In genomic region chr12:112214441-112214857, GRCm38 (mm10) we compare ENCODE assay signal across 13 mouse cellular contexts.
A peak's percentile ranks its signal among the peaks of the same experiment; 100 is the strongest.
DNase-seq lines count a peak whose midpoint lies in the region; ATAC-seq and TF ChIP-seq lines count a peak whose summit lies in the region.
"Had no signal": no experiment of that assay in that cellular context is flagged by ENCODE, and none has a peak within 500 bp of the region (broad histone marks: within the 10 kb centered on the region; RNA-seq: fewer than 3 reads in every experiment).

No protein-coding gene starts in this region.

- peaks cover 65% of the 10 kb centered on the region for H3K27me3 ChIP-seq in kidney, embryonic 15.5 days
- no peaks in the 10 kb centered on the region for H3K27me3 ChIP-seq in forebrain, embryonic 13.5 days
- H3K27me3 ChIP-seq in midbrain, postnatal 0 days (ENCODE audit: insufficient read depth, low read length) = no peaks in the 10 kb centered on the region
- H3K27me3 ChIP-seq: stomach, embryonic 15.5 days had no signal

- no peak for DNase-seq in kidney, postnatal 14 days
- peak; percentile 71 for DNase-seq in adrenal gland, postnatal 10 days
- peak; percentile 17 for DNase-seq in midbrain, postnatal 0 days (ENCODE audit: low spot score)
- no peak for DNase-seq in cerebellum, adult 8-10 months
- DNase-seq in cerebellum, postnatal 4 days (ENCODE audit: low spot score in 2 of 2) = no peak
- DNase-seq: kidney, adult 2 months; lung, adult 2 months had no signal

- H3K4me3 ChIP-seq in kidney, embryonic 15.5 days (replicated peaks) = no peak overlapping the region
- no peak overlapping the region for H3K4me3 ChIP-seq in forebrain, embryonic 13.5 days
- no peak overlapping the region for H3K4me3 ChIP-seq in midbrain, postnatal 0 days (ENCODE audit: low read depth, low read length)
- H3K4me3 ChIP-seq: embryonic facial prominence, embryonic 13.5 days; stomach, embryonic 15.5 days had no signal

- no peak for TF ChIP-seq CTCF in midbrain, postnatal 0 days (IDR thresholded peaks at IDR 0.05)

- no peaks in the 10 kb centered on the region for H3K36me3 ChIP-seq in kidney, embryonic 15.5 days
- no peaks in the 10 kb centered on the region for H3K36me3 ChIP-seq in forebrain, embryonic 13.5 days (ENCODE audit: poor library complexity, severe bottlenecking)
- H3K36me3 ChIP-seq in midbrain, postnatal 0 days (ENCODE audit: insufficient read depth, low read length) = no peaks in the 10 kb centered on the region
- H3K36me3 ChIP-seq: embryonic facial prominence, embryonic 13.5 days; stomach, embryonic 15.5 days had no signal

- no peak overlapping the region for H3K27ac ChIP-seq in kidney, embryonic 15.5 days
- H3K27ac ChIP-seq in forebrain, embryonic 13.5 days = peak overlapping the region; percentile 37
- H3K27ac ChIP-seq in midbrain, postnatal 0 days (ENCODE audit: low read depth, low read length) = no peak overlapping the region
- H3K27ac ChIP-seq: embryonic facial prominence, embryonic 13.5 days; stomach, embryonic 15.5 days had no signal

- H3K9ac ChIP-seq in kidney, embryonic 15.5 days = no peak overlapping the region
- peak overlapping the region; percentile 35; the same call in 1 of the 2 replicates for H3K9ac ChIP-seq in forebrain, embryonic 13.5 days
- no peak overlapping the region for H3K9ac ChIP-seq in midbrain, postnatal 0 days (replicated peaks; ENCODE audit: low read length, poor library complexity, severe bottlenecking)
- H3K9ac ChIP-seq: embryonic facial prominence, embryonic 13.5 days; stomach, embryonic 15.5 days had no signal

- H3K4me2 ChIP-seq in kidney, embryonic 15.5 days = no peak overlapping the region
- peak overlapping the region; percentile 12; the same call in 1 of the 2 replicates for H3K4me2 ChIP-seq in forebrain, embryonic 13.5 days
- no peak overlapping the region for H3K4me2 ChIP-seq in midbrain, postnatal 0 days (ENCODE audit: low read depth, low read length, poor library complexity, severe bottlenecking)
- H3K4me2 ChIP-seq: embryonic facial prominence, embryonic 13.5 days; stomach, embryonic 15.5 days had no signal

- no peaks in the 10 kb centered on the region for H3K9me3 ChIP-seq in kidney, embryonic 15.5 days (replicated peaks)
- H3K9me3 ChIP-seq in forebrain, embryonic 13.5 days (replicated peaks) = no peaks in the 10 kb centered on the region
- no peaks in the 10 kb centered on the region for H3K9me3 ChIP-seq in midbrain, postnatal 0 days (ENCODE audit: low read length)
- H3K9me3 ChIP-seq: embryonic facial prominence, embryonic 13.5 days; stomach, embryonic 15.5 days had no signal

- peak; percentile 47; the same call in 1 of the 2 replicates for ATAC-seq in kidney, embryonic 15.5 days (replicated peaks; ENCODE audit: low FRiP score)
- peak; percentile 57 for ATAC-seq in forebrain, embryonic 13.5 days
- peak; percentile 32; the same call in 1 of the 2 replicates for ATAC-seq in midbrain, postnatal 0 days (ENCODE audit: low FRiP score)
- no peak for ATAC-seq in cerebellum, adult (ENCODE audit: insufficient number of reproducible peaks, low FRiP score, low TSS enrichment)
- ATAC-seq: CD4-positive, CD25-positive, alpha-beta regulatory T cell, adult 4 months had no signal

- H3K4me1 ChIP-seq in kidney, embryonic 15.5 days = peaks cover 8% of the 10 kb centered on the region
- peaks cover 75% of the 10 kb centered on the region for H3K4me1 ChIP-seq in forebrain, embryonic 13.5 days
- peaks cover 5% of the 10 kb centered on the region; the same call in 1 of the 2 replicates for H3K4me1 ChIP-seq in midbrain, postnatal 0 days (ENCODE audit: insufficient read depth, low read length)
- H3K4me1 ChIP-seq: stomach, embryonic 15.5 days had no signal

- 7% methylated on average over 13 of the region's 13 CpGs for WGBS in kidney, embryonic 15.5 days
- WGBS in forebrain, embryonic 13.5 days = 6% methylated on average over 13 of the region's 13 CpGs
- 18% methylated on average over 13 of the region's 13 CpGs for WGBS in midbrain, postnatal 0 days

Comparison
In these comparisons a context has a peak if more than half of its experiments do, and no peak if none do; other contexts are left out.
1. DNase-seq: peak in adrenal gland, postnatal 10 days (single experiment) and midbrain, postnatal 0 days (single experiment); none in kidney, postnatal 14 days (single experiment), cerebellum, adult 8-10 months (single experiment) and cerebellum, postnatal 4 days (0 of 2).